Mouse (Mus musculus): Measurements from ENCODE around the gene Cend1. TPM values are rescaled to one million over a fixed set of nuclear protein-coding genes. Genes with fewer than 3 reads are reported as not detected.

The Cend1 gene
- polyA plus RNA-seq, 1 experiment from 2014 or later, result not detected

- Histone ChIP-seq H3K27me3 (ENCODE audit: control insufficient read depth, insufficient read depth, low read depth, low read length) (no peaks in the 10 kb centered on the region), H3K9me3 (replicated peaks; ENCODE audit: control insufficient read depth, low read length) (no peaks in the 10 kb centered on the region), H3K4me3 (ENCODE audit: low read depth, low read length) (no peak overlapping the region), H3K9ac (ENCODE audit: low read depth, low read length) (no peak overlapping the region), H3K4me1 (ENCODE audit: control insufficient read depth, low read depth, low read length) (peaks cover 32% of the 10 kb centered on the region), H3K4me2 (ENCODE audit: low read depth, low read length) (no peak overlapping the region), H3K27ac (ENCODE audit: low read length) (no peak overlapping the region), H3K36me3 (ENCODE audit: control insufficient read depth, insufficient read depth) (peaks cover 4% of the 10 kb centered on the region; the same call in 1 of the 2 replicates)
- no peak for ATAC-seq (ENCODE audit: low read depth)
- WGBS (ENCODE audit: insufficient replicate concordance), result 90% methylated on average over 9 of the region's 9 CpGs
Observed at GRCm38 (mm10) chr7:141430585-141431240, 1.4 kb upstream of the Cend1 start.

GRCm38 (mm10) chr7:141429840-141430584 is 721 bp upstream of the Cend1 start:
- H3K9ac ChIP-seq (ENCODE audit: low read depth, low read length), result no peak overlapping the region
- H3K27ac ChIP-seq (ENCODE audit: low read length), result no peak overlapping the region
- H3K9me3 ChIP-seq (replicated peaks; ENCODE audit: control insufficient read depth, low read length), result no peaks in the 10 kb centered on the region
- ATAC-seq (ENCODE audit: low read depth), result no peak
- no peak overlapping the region for H3K4me2 ChIP-seq (ENCODE audit: low read depth, low read length)
- peaks cover 26% of the 10 kb centered on the region for H3K4me1 ChIP-seq (ENCODE audit: control insufficient read depth, low read depth, low read length)
- WGBS (ENCODE audit: insufficient replicate concordance), result 60% methylated on average over 9 of the region's 9 CpGs
- no peaks in the 10 kb centered on the region for H3K27me3 ChIP-seq (ENCODE audit: control insufficient read depth, insufficient read depth, low read depth, low read length)
- no peak overlapping the region for H3K4me3 ChIP-seq (ENCODE audit: low read depth, low read length)
- peaks cover 4% of the 10 kb centered on the region; the same call in 1 of the 2 replicates for H3K36me3 ChIP-seq (ENCODE audit: control insufficient read depth, insufficient read depth)

- ATAC-seq (ENCODE audit: low read depth), result no peak
- H3K4me3 ChIP-seq (ENCODE audit: low read depth, low read length), result no peak overlapping the region
- no peaks in the 10 kb centered on the region for H3K9me3 ChIP-seq (replicated peaks; ENCODE audit: control insufficient read depth, low read length)
- 57% methylated on average over 5 of the region's 5 CpGs for WGBS (ENCODE audit: insufficient replicate concordance)
- H3K36me3 ChIP-seq (ENCODE audit: control insufficient read depth, insufficient read depth), result peaks cover 4% of the 10 kb centered on the region; the same call in 1 of the 2 replicates
- no peak overlapping the region for H3K9ac ChIP-seq (ENCODE audit: low read depth, low read length)
- H3K4me2 ChIP-seq (ENCODE audit: low read depth, low read length), result no peak overlapping the region
- no peak overlapping the region for H3K27ac ChIP-seq (ENCODE audit: low read length)
- H3K27me3 ChIP-seq (ENCODE audit: control insufficient read depth, insufficient read depth, low read depth, low read length), result no peaks in the 10 kb centered on the region
- peaks cover 13% of the 10 kb centered on the region for H3K4me1 ChIP-seq (ENCODE audit: control insufficient read depth, low read depth, low read length)
Observed at GRCm38 (mm10) chr7:141428701-141429100, 590 bp downstream of the Cend1 start.

- H3K4me1 ChIP-seq (ENCODE audit: control insufficient read depth, low read depth, low read length), result peaks cover 9% of the 10 kb centered on the region
- no peak overlapping the region for H3K27ac ChIP-seq (ENCODE audit: low read length)
- H3K27me3 ChIP-seq (ENCODE audit: control insufficient read depth, insufficient read depth, low read depth, low read length), result no peaks in the 10 kb centered on the region
- H3K4me2 ChIP-seq (ENCODE audit: low read depth, low read length), result no peak overlapping the region
- H3K36me3 ChIP-seq (ENCODE audit: control insufficient read depth, insufficient read depth), result peaks cover 4% of the 10 kb centered on the region; the same call in 1 of the 2 replicates
- H3K9me3 ChIP-seq (replicated peaks; ENCODE audit: control insufficient read depth, low read length), result no peaks in the 10 kb centered on the region
- H3K9ac ChIP-seq (ENCODE audit: low read depth, low read length), result no peak overlapping the region
- ATAC-seq (ENCODE audit: low read depth), result no peak
- 57% methylated on average over 12 of the region's 12 CpGs for WGBS (ENCODE audit: insufficient replicate concordance)
- no peak overlapping the region for H3K4me3 ChIP-seq (ENCODE audit: low read depth, low read length)
Observed at GRCm38 (mm10) chr7:141426948-141427730, 2.2 kb downstream of the Cend1 start.

GRCm38 (mm10) chr7:141423811-141424210 is 5.5 kb downstream of the Cend1 start:
- no peak overlapping the region for H3K4me2 ChIP-seq (ENCODE audit: low read depth, low read length)
- H3K27ac ChIP-seq (ENCODE audit: low read length), result no peak overlapping the region
- H3K4me3 ChIP-seq (ENCODE audit: low read depth, low read length), result no peak overlapping the region
- H3K9ac ChIP-seq (ENCODE audit: low read depth, low read length), result no peak overlapping the region
- no peaks in the 10 kb centered on the region for H3K27me3 ChIP-seq (ENCODE audit: control insufficient read depth, insufficient read depth, low read depth, low read length)
- no peaks in the 10 kb centered on the region for H3K9me3 ChIP-seq (replicated peaks; ENCODE audit: control insufficient read depth, low read length)
- WGBS (ENCODE audit: insufficient replicate concordance), result 56% methylated on average over 4 of the region's 4 CpGs
- no peaks in the 10 kb centered on the region for H3K36me3 ChIP-seq (ENCODE audit: control insufficient read depth, insufficient read depth)
- H3K4me1 ChIP-seq (ENCODE audit: control insufficient read depth, low read depth, low read length), result peaks cover 6% of the 10 kb centered on the region
- ATAC-seq (ENCODE audit: low read depth), result no peak

GRCm38 (mm10) chr7:141420030-141420702 is 9.1 kb downstream of the Cend1 start:
- Histone ChIP-seq H3K4me1 (ENCODE audit: control insufficient read depth, low read depth, low read length) (peaks cover under 1% of the 10 kb centered on the region; the same call in 1 of the 2 replicates), H3K4me3 (ENCODE audit: low read depth, low read length) (no peak overlapping the region), H3K27ac (ENCODE audit: low read length) (peak overlapping the region; percentile 38), H3K4me2 (ENCODE audit: low read depth, low read length) (no peak overlapping the region), H3K9me3 (replicated peaks; ENCODE audit: control insufficient read depth, low read length) (no peaks in the 10 kb centered on the region), H3K27me3 (ENCODE audit: control insufficient read depth, insufficient read depth, low read depth, low read length) (no peaks in the 10 kb centered on the region), H3K36me3 (ENCODE audit: control insufficient read depth, insufficient read depth) (no peaks in the 10 kb centered on the region), H3K9ac (ENCODE audit: low read depth, low read length) (no peak overlapping the region)
- WGBS (ENCODE audit: insufficient replicate concordance), result 43% methylated on average over 9 of the region's 9 CpGs
- ATAC-seq (ENCODE audit: low read depth), result peak; percentile 65

GRCm38 (mm10) chr7:141418970-141419369 is 10.3 kb downstream of the Cend1 start:
- no peak overlapping the region for H3K27ac ChIP-seq (ENCODE audit: low read length)
- no peaks in the 10 kb centered on the region for H3K9me3 ChIP-seq (replicated peaks; ENCODE audit: control insufficient read depth, low read length)
- no peak overlapping the region for H3K4me3 ChIP-seq (ENCODE audit: low read depth, low read length)
- no peaks in the 10 kb centered on the region for H3K36me3 ChIP-seq (ENCODE audit: control insufficient read depth, insufficient read depth)
- H3K4me2 ChIP-seq (ENCODE audit: low read depth, low read length), result no peak overlapping the region
- no peaks in the 10 kb centered on the region for H3K27me3 ChIP-seq (ENCODE audit: control insufficient read depth, insufficient read depth, low read depth, low read length)
- WGBS (ENCODE audit: insufficient replicate concordance), result 38% methylated on average over 7 of the region's 7 CpGs
- ATAC-seq (ENCODE audit: low read depth), result no peak
- peaks cover 9% of the 10 kb centered on the region for H3K4me1 ChIP-seq (ENCODE audit: control insufficient read depth, low read depth, low read length)
- H3K9ac ChIP-seq (ENCODE audit: low read depth, low read length), result no peak overlapping the region

- Histone ChIP-seq H3K27ac (ENCODE audit: low read length) (no peak overlapping the region), H3K4me2 (ENCODE audit: low read depth, low read length) (no peak overlapping the region), H3K27me3 (ENCODE audit: control insufficient read depth, insufficient read depth, low read depth, low read length) (no peaks in the 10 kb centered on the region), H3K4me3 (ENCODE audit: low read depth, low read length) (no peak overlapping the region), H3K4me1 (ENCODE audit: control insufficient read depth, low read depth, low read length) (peaks cover 16% of the 10 kb centered on the region), H3K36me3 (ENCODE audit: control insufficient read depth, insufficient read depth) (no peaks in the 10 kb centered on the region), H3K9me3 (replicated peaks; ENCODE audit: control insufficient read depth, low read length) (no peaks in the 10 kb centered on the region), H3K9ac (ENCODE audit: low read depth, low read length) (no peak overlapping the region)
- no peak for ATAC-seq (ENCODE audit: low read depth)
- 65% methylated on average over 8 of the region's 8 CpGs for WGBS (ENCODE audit: insufficient replicate concordance)
Observed at GRCm38 (mm10) chr7:141417731-141418681, 11.3 kb downstream of the Cend1 start.
